Mouse (Mus musculus): Measurements from ENCODE around the gene Brca1.
"Not testable (repeated sequence)": the region's sequence is repeated elsewhere in the genome, so short reads cannot be mapped to it uniquely, and the experiment has no call there.

The Brca1 gene

DNA sequence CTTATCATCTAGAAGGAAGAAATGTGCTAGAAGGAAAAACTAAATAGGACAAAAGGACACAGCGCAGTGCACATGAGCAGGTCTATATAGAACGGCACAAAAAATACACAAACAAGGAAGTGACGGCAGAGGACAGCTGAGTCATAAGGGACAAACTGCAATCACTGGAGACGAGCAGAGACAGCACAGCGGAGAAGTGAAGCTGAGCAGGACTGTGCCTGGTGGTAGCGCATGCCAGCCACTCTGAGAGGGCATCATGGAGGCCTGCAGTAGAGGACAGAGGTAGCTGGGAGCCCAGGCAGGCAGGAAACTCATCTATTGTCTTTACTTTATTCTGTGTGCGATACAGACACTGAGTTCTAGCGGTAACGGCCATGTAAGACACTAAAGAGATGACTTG lies 8.2 kb downstream of the Brca1 start:
- no peak for DNase-seq (ENCODE audit: low spot score in 2 of 2)

DNA sequence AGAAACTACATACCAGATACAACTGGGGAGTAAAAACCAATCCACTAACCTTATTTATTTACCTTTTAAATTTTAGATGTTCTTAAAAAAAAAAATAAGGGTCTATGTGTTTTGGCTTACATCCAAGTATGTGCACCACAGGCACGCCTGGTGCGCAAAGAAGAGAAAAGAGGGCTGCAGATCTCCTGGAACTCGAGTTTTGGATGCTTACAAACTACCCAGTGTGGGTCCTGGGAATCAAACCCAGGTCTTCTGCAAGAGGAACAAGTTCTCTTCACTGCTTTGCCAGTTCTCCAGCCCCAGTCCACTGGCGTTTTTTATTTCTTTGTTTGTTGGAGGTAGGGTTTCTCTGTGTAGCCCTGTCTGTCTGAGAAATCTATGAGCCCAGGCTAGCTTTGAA lies 25.1 kb downstream of the Brca1 start:
- no peak for DNase-seq (ENCODE audit: low spot score in 2 of 2)

DNA sequence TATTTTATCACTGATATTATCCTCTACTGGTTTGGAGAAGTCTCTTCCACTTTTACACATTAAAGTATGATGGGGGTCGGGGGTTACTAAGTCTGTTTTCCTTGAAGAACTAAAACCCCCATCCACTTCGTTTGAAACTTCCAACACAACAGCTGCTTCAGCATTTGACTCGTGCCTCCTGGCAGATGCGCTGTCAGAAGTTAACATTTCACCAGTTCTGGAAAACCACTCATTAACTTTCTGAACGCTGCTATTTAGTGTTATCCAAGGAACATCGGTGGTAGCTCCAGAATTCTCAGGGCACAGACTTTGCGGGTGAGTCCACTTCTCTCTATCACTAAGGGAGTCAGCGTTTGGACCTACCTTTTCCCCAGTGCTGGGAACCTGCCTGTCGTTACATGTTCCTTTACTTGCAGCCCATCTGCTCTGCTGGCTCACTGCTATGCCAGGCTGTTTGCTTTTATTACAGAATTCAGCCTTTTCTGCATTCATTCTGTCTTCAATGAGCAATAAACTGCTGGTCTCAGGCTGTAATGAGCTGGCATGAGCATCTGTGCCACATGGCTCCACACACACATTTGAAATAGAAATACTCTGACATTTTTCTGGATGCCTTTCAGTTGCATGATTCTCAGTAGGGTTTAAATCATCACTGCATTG lies 25.7 kb downstream of the Brca1 start:
- DNase-seq (ENCODE audit: low spot score in 2 of 2) = peak; percentile 14 to 20

DNA sequence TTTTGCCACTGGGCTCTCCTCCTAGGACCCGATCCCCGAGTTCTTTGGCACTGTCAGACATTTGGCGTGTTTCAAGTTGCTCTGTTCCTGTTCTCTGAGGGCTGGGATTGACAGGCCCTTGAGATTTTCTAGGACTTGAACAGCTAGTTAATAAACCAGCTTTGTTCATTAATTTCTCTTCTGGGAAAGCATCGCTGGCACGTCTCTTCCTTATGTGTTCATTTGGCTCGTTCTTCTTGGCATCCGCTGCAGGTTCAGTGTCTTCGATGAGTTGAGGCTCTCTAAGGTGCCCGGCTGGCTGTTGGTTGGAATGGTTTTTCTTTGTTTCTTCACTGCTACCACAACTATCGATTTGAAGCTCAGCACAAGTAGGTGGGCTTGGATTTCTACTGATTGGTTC lies 26.7 kb downstream of the Brca1 start:
- no peak for DNase-seq (ENCODE audit: low spot score in 2 of 2)

DNA sequence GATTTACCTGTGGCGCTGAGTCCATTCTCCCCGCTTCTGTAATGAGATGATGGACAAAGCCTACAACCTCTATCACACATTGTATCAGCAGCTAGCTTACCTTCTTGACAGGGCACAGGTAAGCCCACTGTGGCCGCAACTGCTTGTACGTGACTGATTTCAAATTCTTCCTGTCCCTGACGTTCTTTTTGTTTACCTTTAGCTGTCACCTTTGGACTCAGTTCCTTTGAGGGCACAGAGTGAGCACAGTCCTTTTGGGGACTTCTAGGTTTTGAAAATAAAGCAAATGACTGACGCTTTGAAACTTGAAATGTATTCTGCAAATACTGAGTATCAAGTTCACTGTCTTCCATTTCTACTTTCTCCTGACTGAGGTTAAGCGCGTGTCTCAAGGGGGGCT lies 27.3 kb downstream of the Brca1 start:
- no peak for DNase-seq (ENCODE audit: low spot score in 2 of 2)

DNA sequence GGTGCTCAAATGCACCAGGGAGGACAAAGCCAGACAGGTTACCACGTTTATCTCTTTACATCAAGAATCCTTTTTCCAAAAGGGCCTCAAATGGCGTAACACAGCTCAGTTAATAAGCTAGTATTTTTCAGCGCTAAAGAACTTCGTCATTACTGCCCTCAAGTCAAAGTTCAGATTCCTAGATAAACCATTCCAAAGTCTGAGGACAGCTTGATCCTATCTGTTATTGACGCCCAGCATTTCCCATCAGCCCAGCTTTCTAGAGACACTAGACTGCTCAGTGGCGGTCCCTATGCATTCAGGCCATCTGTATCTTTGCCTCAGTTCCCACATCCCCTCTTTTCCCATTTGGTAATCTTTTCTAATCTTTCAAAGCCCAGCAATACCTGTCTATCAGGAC lies 32.4 kb downstream of the Brca1 start:
- DNase-seq (ENCODE audit: low spot score in 2 of 2) = no peak

DNA sequence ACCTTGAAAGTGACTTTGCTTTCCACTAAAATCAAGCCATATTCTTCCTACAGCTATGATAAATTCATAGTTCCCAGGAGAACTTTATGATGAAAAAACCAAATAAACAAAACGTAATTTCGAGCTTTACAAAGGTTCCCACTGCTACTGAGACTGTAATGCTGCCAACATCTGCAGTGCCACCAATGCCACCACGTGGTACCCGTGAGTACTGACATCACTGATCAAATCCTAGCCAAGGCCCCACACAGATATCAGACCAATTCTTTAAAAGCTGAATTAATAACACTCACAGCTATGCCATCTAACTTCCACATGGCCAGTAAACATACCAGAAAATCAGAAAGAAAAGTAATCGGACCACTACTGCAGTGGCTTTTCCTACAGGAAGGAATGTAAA lies 32.8 kb downstream of the Brca1 start:
- DNase-seq (ENCODE audit: low spot score in 2 of 2) = no peak

DNA sequence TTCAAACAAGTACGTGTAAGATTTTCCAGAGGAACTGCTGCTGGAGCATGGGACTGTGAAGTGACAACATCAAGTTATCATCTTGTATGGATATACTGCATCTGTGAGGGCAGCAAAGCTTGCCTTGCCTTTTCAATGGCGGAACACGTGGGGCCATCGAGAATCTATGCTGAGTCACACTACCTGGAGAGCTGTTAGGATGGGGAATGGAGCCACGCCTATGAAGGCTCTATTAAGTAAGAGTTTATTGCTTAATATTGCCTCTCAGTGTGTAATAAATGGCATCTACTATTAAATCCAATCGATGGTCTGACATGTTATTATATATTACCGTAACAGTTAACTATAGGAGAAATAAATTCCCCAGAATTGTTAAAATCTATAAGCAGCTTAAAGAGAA lies 44.7 kb downstream of the Brca1 start:
- no peak for DNase-seq (ENCODE audit: low spot score in 2 of 2)

DNA sequence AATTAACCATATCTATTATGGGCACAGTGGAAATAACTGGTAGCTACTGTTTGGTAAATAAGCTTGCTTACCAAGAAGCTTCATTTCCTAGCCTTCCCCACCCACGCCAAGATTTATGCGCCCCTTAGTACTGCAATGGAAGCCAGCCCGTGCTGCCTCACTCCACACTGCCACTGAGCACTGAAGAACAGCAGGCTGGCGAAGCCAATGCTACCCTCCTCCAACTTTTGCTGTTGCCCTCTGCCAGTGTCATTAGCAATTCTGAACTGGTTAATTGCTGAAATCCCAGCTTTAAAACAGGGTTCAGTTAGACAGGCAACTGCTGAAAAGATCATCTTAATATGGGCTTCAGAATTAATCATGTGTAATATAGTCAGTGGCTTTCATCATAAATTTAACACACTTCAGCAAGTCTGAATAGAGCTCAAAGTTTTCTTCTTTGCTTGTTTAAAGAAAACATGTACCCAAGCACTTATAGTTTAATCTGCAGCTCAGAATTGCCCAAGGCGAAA lies 45.4 kb downstream of the Brca1 start:
- no peak for DNase-seq (ENCODE audit: low spot score in 2 of 2)

DNA sequence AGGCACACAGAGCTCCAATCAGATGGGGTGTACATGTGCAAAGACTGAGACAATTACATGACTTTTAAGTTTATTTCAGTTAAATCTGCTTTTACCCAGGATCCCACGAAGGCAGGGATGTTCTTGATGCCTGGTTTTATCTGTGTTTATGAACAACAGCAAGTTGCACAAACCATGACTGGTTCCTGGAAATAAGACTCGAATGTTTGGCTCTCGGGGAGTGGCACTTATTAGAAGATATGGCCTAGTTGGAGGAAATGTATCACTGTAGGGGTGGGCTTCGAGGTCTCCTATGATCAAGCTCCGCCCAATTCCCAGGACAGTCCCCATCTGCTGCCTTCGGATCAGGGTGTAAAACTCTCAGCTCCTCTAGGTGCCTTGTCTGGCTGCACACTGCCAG lies 65.6 kb downstream of the Brca1 start:
- no peak for DNase-seq (ENCODE audit: low spot score in 2 of 2)

DNA sequence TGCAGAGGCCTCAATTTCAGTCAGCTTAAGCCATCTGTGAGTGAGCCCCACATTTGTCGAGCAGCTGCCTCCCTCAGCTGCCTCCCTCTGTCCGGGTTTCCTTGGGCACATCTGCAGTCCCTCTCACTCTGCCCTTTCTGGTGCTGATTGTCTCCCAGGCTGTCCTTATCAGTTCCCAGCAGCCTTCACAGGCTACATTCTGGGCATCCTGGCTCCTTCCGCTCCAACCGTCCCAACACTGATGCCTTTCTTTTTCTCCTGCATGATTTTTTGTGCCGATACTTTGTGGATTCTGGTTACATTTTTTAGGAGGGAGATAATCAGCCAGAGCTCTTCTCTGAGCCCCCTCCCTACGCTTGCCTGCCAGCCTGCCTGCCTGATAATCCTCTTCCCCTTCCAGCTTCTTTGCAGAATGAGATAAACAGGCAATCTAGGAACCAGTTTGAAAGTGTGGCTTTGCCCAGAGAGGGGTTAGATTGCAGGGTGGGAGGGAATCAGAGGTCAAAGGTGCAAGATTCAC lies 66.2 kb downstream of the Brca1 start:
- DNase-seq (ENCODE audit: low spot score in 2 of 2) = no peak

DNA sequence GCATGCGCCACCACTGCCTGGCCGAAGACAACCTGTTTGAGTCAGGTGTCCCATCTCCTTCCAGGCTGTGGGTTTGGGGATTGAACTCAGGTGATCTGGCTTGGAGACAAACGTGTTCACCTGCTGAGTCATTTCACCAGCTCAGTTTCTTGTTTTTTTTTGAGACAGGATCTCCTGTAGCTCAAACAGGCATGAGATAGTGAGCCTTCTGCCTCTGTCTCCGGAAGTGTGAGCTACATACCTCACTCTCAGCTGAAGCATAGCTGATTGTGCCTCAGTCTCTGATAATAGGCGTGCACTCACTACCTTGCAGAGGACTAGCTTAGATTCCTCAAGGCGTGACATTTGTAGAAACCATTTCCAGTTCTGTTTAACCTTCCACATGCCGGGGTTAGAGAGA lies 66.9 kb downstream of the Brca1 start:
- no peak for DNase-seq (ENCODE audit: low spot score in 2 of 2)

DNA sequence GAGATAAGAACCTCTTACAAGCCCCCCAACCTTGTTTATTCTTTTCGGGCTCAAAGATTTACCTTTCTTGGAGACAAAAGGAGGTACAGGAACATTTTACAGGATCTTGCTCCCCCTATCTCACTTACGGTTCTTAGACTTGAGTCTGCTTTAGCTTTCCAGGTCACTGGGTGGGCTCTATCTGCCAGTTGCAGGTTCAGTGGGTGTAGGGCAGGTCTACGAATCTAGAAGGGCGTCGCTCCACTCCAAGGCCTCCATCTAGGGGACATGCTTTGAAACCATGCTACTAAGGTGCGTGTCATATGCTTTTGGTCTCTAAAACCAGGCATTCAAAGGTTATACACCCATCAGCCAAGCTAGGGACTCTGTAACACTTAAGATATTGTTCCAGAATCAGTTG lies 67.5 kb downstream of the Brca1 start:
- no peak for DNase-seq (ENCODE audit: low spot score in 2 of 2)

DNA sequence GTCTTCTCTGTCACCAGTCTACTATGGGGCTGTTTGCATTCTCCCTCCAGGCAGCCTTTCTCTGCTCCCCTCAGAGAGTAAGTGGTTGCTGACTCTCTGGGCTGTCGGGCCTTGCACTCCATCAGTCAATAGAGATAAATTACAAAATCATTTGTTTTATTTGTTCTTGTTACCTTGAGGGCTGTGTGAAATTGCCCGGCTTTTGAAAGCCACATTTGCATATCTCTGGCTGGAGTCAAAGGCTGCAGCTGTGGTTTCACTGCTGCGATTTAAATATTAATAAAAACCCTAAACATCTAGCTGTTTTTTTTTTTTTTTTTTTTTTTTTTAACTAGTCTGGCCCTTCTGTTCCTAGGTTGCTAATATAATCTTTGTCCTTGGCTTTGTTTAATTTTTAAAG lies 68.0 kb downstream of the Brca1 start:
- DNase-seq (ENCODE audit: low spot score in 2 of 2) = no peak

DNA sequence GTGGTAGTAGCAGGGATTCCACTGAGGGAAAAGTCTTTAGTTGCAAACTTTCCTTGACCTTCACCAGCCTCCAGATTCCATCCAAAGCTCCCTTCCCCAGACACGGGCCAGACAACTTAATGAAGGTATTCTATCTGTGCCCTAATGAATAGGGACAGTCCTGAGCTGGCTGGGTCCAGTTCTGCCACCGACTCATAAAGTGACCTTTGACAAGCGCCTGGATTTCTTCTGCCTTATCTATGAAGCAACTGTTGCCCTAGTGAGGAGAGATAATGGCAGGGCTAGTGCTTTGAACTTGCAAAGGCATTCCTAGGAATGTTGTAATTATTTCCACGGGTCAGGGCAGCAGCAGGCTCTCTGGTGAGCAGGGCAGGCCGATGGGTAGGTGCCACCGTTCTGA lies 70.8 kb downstream of the Brca1 start:
- no peak for DNase-seq (ENCODE audit: low spot score in 2 of 2)

DNA sequence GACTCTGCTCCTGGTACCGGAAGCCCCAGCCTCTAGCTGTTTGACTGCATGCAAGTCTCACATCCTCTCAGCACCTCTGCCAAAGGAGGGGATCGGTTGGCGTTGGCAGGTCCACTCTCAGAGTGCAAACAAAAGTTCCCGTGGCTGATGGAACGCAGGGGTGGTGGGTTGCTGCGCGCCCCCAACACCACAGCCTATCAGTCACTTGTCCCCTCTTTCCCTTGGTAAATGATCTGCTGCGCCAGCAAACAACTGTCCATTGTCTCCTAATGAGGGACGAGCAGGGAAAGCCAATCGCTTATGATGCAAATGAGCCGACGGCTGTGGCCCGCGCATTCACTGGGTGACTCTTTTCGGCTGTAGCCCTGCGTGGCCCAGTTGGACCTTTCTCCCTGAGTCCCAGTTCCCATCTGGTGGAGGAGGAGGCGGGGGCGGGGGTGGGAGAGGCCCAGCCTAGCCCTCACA lies 72.6 kb downstream of the Brca1 start:
- DNase-seq (ENCODE audit: low spot score in 2 of 2) = no peak

DNA sequence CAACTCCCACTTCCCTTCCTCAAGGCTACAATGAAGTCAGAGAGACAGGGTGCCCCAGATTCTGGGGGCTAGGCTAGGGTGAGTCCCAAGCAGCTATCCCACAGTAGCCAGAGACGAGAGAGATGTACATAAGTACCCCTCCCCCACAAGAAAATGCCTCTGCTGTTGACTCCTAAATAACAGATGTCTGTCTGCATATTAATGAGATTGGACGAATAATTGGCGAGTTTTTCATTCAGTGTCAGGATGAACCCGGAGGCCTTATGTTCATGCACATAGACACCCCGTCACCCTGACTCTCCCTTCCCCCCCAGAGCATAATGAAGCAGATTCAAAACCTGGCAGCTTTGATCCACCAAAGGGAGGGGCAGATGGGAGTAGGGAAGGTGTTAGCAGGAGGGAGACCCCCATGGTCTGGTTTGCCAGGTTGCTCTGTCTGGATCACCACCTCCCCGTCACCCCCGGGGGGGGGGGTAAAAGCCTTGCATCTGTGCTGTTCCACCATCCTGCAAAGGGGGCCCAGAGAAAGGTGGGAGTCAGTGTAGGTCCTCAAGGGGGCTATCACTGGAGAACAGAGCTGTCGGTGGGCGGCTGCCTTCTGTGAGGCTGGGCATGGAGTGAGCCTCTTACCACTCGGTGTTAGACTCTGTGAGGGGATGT lies 74.1 kb downstream of the Brca1 start:
- no peak for DNase-seq (ENCODE audit: low spot score in 2 of 2)

DNA sequence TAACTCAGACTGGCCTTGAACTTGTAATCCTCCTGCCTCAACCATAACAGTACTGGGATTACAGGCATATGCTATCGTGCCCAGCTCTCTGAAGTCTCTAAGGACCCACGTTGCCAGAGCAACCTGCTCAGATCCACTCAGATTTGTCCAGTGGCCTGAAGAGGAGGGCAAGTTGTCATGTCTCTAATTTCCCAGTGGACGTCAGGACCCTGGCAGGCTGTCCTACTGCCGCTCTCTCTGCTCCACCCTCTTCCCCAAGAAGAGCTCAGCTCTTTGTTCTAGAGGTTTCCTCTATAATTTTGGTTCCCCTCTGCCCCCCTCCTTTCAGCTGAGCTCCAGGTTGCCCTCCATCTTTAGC lies 74.6 kb downstream of the Brca1 start:
- no peak for DNase-seq (ENCODE audit: low spot score in 2 of 2)

DNA sequence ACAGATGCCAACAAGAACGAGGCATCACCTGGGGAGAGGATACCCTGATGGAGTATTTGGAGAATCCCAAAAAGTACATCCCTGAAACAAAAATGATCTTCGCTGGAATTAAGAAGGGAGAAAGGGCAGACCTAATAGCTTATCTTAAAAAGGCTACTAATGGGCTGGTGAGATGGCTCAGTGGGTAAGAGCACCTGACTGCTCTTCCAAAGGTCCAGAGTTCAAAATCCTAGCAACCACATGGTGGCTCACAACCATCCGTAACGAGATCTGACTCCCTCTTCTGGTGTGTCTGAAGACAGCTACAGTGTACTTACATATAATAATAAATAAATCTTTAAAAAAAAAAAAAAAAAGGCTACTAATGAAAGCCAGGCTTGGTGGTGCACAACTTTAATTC lies 75.4 kb downstream of the Brca1 start:
- not testable (repeated sequence) for DNase-seq (ENCODE audit: low spot score in 2 of 2)

DNA sequence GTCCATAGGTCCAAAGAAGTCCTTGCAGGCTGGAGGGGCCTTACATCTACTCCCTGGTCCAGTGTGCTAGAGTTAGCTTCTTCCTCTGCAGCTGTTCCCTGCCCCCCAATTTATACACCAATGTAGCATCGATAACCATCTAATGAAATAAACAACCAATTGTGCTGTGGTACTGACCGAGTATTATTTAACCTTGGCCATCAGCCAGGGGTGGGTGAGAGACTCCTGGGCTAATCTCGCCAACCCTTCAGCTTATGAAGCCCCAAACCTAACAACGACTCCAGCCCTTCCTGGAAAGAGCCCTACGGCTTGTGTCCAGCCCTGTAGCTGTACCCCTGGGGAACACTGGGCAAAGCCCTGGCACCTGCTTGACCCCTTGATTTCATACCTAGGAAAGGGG lies 77.5 kb downstream of the Brca1 start:
- DNase-seq (ENCODE audit: low spot score in 2 of 2) = no peak

DNA sequence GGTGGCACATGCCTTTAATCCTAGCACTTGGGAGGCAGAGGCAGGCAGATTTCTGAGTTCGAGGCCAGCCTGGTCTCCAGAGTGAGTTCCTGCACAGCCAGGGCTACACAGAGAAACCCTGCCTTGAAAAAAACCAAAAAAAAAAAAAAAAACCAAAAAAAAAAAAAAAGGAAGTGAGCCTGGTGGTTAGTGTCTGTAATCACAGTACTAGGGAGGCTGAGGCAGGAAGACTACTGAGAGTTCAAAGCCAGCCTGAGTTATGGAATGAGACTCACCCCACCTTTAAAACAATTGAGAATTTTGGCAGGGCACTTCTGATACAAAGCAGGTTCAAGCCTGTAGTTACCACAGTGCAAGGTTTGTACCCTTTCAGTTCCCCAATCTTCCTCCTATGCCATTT lies 78.1 kb downstream of the Brca1 start:
- not testable (repeated sequence) for DNase-seq (ENCODE audit: low spot score in 2 of 2)

DNA sequence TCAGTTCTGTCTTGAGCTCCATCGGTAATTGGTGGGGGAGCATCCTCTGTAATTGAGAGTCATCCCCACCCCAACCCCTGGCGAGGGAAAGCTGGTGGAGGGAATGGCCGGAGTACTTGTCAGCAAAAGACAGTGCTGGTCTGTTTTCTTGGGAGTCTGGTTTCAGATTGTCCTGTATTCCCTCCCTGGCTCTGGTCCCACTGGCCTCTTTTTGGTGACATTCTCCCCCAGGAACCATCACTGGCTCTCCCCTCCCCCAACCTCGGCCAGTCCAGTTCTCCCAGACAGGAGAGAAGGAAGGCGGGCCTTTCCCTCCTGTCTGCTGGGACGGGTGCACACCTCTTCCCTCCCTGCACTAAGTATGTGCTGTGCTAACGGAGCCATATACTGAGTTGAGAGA lies 79.4 kb downstream of the Brca1 start:
- peak; percentile 36 to 43 for DNase-seq (ENCODE audit: low spot score in 2 of 2)

DNA sequence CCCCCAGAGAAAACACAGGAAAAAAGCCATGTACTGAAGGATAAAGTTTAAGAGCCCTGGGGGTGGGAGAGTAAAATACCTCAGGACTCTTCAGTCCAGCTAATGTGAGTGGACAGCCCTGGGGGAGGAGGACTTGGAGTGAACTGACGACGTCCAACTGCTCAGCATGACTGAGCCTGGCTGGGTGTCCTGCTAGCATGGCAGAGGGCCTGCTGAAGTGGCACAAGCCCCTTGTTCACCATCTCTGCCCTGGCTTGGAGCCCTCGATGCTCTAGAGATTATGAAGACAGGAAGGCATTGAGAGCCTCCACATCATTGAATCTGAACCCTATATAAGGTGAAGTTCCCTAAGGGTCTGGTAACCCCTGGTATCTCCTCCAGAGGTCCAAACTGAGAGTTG lies 79.8 kb downstream of the Brca1 start:
- DNase-seq (ENCODE audit: low spot score in 2 of 2) = no peak

DNA sequence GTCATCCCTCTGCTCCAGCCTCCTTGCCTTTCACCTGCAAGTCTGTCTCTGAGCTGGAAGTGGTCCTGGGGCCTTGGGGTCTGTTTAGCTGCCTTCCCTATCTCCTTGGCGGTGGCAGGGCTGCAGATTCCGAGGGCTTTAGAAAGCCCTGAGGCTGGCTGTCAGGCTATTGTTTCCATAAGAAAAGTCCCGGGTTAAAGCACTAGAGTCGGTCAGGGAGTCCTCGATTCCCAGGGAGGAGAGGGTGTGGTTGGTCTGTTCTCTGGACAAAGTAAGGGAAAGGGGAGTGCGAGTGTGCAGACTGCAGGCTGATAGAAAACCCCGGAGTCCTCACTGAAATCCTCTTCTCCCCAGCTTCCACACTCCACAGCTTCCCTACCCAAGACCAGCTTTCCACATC lies 81.5 kb downstream of the Brca1 start:
- DNase-seq (ENCODE audit: low spot score in 2 of 2) = no peak
